Mouse (Mus musculus): ENCODE measurements around the gene Chd5.

DNA sequence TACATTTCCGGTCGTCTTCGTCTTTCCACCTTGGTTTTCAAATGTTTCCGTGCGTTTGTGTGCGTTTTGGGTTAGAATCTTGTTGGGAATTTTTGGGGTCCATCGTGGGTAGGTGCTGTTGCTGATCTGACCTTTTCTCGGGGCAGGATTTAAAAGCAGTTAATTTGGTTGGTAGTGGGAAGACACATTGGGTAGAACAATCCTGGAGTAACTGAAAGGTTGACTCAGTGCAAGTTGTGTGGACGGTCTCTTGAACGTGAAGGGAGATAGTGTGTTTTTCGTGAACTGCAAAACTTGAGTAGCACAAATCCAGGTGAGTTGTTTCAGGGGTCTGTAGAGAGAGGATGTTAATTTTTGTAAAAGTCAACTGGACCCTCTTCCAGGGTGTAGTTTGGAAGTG, 11.9 kb upstream of the Chd5 start:
- TF ChIP-seq CTCF (conservative IDR thresholded peaks at IDR 0.05; ENCODE audit: low read length) (no peak), NANOG (IDR thresholded peaks at IDR 0.05; ENCODE audit: borderline replicate concordance, low read length) (no peak), POU5F1 (IDR thresholded peaks at IDR 0.05; ENCODE audit: borderline replicate concordance, low read length) (no peak)

All from E14TG2a.4 (cell line).